Mouse (Mus musculus): ENCODE measurements at regions not wholly inside any gene's neighbourhood (a gene's known extent, or its start where the extent isn't known, plus 50 kb on each side); places are given as distances from the start of the nearest gene placed in this dataset.
"Not testable (repeated sequence)": the region's sequence is repeated elsewhere in the genome, so short reads cannot be mapped to it uniquely, and the experiment has no call there.

DNA sequence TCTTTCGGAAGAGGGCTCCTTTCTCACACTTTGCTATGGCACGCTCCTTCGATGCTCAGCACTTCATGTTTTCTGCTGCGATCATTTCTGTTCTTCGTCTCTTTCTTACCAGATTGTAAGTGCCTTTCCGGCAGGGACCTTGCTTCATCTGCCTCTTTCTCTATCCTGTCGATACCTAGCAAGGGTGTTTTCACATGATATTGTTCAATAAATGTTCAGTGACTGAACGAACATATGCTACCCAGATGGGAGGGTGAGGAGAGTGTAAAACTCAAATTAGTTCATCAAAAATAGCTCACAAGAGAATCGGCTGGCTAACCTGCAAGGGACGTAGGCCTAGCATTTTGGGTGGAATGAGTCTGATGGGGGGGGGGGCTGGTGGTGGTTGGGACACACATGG lies 272.5 kb downstream of the Etnk1 start:
- no peak for DNase-seq

DNA sequence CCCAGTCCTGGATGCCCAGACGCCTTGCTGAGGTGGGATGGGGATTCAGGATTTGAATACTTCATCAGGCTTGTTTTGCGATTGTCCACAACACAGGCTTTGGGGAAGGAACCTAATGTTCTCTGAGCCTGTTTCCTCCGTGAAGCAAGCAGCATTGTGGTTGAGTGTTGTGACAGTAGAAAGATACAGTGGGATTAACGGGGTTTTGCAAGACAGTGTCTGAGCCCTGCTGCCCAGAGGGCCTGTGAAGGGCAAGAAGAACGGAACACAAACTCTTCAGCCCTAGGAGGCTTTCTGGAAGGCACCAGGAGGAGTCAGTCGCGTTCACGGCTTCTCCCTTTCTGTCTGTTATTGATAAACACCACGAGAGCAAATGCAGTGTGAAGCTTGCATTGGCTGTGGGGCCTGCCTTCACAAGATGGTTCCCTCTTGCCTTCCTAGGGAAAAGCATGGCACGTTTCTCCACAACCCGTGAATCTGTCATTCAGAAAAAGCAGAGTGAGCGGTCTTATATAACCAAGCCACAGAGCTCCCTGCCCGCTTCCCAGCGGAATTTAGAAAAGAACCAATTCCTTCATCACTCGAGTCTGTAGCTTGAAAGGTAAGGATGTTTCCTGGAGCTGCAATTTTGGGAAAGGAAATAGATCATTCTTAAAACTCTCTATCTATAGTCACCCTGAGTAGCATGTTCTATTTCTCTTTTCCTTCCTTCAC lies 273.4 kb downstream of the Etnk1 start:
- DNase-seq = no peak

GRCm38 (mm10) chr6:143442361-143442760 lies 275.3 kb downstream of the Etnk1 start:
- no peak for DNase-seq

- no peak for DNase-seq
Observed at GRCm38 (mm10) chr6:143443446-143443845, 276.4 kb downstream of the Etnk1 start.

DNA sequence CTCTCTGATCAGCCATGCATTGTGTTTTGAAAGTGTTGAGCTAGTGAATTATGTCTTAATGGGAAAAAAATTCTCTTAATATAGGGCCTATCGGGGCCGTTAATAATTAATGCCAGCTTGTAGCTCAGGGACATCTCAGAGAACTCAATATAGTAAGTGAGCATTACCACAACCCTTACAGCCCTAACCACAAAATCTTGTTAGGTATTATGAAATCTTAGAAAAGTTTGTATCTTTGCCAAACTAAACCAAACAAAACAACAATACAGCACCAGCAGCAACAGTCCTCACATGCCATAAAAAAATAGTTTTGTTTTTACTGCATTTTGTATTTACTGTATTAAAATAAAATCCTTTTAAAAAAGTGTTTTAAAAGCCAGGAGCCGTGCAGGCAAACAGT lies 277.8 kb downstream of the Etnk1 start:
- DNase-seq = no peak

DNA sequence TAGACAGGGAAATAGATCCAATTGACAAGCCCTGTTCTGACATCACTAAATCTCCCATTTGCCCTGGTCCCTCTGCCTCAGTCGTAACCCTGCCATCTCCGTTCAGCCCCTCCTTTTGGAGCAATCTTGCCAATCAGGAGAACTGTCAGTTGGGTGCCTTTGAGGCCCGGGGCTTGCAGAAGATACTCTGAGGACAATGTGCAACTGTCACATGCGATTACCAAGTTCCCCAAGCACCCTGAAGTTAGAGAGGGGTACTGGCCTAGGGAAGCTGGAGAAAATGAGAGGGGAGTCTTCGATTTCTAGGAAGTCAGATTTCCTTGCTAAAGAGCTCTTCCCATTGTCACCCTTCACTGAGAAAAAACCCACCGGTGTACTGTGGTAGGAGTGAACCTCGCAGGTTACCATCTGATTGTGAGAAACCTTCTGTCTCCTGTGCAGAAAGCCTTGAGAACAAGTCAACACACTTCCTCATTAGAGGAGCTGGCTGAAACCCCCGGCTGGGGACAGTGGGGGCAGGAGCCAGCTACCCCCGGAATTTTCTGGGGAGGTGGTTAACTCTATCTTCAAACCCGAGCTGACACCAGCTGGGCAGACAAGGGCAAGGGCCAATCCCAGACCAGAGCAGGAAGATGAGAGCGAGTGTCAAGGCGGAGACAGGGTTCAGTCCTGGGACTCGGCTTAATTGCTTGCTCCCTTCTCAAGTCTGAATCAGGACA lies 279.0 kb downstream of the Etnk1 start:
- DNase-seq = no peak

DNA sequence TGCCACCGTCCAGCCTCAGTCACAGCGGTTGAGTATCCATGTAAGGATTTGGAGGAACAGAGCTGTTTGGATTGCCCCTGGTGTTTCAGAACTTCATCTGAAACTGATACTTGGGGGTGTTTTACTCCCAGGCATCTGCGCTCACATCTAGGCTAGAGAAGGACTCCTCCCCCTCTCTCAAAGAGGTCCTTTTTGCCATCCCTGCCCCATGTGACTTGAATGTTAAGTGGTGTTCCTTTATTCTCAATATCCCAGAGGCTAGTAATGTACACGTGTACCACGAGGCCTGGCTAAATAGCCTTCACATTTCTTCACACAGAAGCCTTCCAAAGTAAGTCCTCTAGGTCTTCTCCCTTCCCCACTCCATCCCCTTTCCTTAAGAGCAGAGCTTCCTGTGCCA lies 280.0 kb downstream of the Etnk1 start:
- DNase-seq = no peak

- no peak for DNase-seq
Observed at GRCm38 (mm10) chr6:143449071-143449470, 282.1 kb downstream of the Etnk1 start.

DNA sequence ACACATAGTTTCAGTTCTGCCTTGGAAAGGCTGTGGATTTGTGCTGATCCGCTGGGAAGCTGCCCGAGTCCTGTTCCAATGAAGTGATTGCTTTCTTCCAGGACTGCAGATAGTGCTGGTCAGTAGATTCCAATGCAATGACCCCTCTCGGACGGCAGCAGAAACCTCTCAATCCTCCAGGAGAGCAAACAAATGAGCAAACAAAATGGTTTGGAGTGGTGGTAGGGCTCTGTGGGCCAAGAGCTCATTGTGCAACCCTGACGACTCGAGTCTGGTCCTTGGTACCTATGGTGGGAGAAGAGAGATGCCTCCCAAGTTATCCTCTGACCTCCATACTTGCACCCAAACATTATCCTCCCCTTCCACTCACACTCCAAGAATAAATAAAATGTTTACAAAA lies 284.8 kb downstream of the Etnk1 start:
- DNase-seq = no peak

DNA sequence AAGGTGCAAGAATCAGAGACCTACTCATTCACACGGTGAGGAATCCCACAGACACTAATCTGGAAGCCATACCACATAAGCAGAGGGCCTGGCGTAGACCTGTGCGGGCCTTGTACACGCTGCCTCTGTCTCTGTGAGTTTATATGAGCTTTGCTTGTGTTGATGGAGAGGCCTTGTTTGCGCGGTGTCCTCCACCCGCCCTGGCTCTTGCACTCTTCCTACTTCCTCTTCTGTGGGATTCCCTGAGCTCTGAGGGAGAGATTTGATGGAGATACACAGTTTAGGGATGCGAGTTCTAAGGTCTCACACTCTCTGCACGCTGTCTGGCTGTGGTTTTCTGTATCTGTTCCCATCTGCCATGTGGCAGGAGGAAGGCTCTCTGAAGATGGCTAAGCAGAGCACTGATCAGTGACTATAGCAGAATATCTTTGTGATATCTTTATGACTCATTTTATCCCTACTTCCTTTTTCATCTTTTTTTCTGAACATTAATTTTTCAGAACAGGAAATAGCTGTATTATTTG lies 287.7 kb downstream of the Etnk1 start:
- no peak for DNase-seq

DNA sequence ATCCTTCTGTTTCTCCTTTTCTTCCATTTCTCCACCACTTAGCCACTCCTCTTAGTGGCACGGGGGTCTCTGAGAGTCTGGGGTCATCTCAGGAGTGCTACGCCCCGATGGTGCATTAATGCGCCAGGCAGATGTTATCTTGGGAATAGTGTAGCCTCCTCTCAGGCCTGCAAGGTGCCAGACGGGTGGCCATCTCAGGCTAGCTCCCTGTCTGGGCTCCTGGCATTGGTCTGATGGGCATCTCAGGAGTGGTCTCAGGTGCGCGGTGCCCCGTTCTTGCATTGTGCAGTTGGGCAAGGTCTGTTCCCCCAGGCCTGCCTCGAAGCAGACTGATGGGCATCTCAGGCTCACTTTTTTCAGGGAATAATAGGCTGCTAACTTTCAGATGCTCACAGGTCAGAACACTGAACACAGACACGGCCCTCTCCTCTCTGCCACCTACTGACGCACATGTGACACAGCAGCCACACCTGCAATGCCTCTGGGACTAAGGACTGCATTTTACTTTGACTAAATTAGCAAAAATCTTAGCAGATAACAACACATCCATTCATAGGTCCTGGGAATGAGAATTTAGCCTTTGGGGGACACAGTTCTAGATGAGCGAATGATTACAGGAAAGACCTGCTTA lies 298.0 kb downstream of the Etnk1 start:
- DNase-seq = peak; percentile 11

- not testable (repeated sequence) for DNase-seq
Observed at GRCm38 (mm10) chr6:143472676-143473075, 305.7 kb downstream of the Etnk1 start.

GRCm38 (mm10) chr6:143474396-143474795 lies 307.4 kb downstream of the Etnk1 start:
- DNase-seq = no peak

- DNase-seq = no peak
Observed at GRCm38 (mm10) chr6:143475296-143475695, 308.3 kb downstream of the Etnk1 start.

GRCm38 (mm10) chr6:143477396-143477795 lies 310.4 kb downstream of the Etnk1 start:
- no peak for DNase-seq

GRCm38 (mm10) chr6:143479239-143479638 lies 312.2 kb downstream of the Etnk1 start:
- DNase-seq = no peak

DNA sequence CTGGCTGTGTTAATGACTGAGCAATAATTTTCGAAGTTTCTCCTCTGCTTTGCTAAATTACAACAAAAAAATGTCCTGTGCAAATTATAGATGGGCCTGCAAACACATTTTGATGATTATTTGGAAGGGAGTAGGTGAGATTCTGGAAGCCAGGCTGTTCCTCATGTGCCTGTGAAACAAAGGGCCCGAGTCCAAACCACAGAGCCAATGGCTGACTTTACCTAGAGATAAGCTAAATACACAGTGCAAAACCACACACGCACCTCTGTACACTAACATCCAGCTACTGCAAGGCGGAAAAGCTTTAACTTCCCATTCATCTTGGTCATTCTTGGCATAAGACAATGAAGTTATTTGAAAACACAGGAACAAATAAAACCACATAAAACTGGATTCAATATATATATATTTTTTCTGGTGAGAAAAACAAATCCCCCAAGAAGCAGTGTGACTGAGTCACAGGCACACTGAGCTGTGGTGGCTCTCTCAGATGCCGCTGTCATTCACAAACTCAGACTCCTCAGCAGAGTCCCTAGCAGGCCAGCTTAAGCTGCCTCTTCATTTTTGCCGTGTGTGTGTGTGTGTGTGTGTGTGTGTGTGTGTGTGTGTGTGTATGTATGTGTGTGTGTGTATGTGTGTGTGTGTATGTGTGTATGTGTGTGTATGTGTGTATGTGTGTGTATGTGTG lies 312.8 kb downstream of the Etnk1 start:
- no peak for DNase-seq

DNA sequence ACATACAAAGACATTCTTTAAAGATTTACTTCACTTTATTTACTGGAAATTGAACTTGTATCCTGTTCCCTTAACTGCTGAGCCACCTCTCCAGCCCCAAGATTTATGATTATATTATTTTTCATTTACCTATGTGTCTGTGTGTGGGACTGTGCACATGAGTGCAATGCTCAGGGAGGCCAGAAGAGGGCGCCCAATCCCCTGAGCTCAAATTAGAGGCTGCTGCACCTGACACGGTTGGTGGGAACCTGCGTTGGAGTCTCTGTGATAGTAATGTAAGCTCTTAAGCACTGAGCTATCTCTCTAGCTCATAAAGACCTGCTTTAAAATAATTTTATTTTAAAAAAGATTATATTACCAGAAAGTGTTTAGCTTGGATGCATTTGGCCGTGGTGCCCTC lies 315.3 kb downstream of the Etnk1 start:
- DNase-seq = no peak

GRCm38 (mm10) chr6:143482868-143483267 lies 315.8 kb downstream of the Etnk1 start:
- no peak for DNase-seq

GRCm38 (mm10) chr6:143484941-143485340 lies 317.9 kb downstream of the Etnk1 start:
- DNase-seq = no peak

- DNase-seq = no peak
Observed at GRCm38 (mm10) chr6:143487003-143487402, 320.0 kb downstream of the Etnk1 start.

DNA sequence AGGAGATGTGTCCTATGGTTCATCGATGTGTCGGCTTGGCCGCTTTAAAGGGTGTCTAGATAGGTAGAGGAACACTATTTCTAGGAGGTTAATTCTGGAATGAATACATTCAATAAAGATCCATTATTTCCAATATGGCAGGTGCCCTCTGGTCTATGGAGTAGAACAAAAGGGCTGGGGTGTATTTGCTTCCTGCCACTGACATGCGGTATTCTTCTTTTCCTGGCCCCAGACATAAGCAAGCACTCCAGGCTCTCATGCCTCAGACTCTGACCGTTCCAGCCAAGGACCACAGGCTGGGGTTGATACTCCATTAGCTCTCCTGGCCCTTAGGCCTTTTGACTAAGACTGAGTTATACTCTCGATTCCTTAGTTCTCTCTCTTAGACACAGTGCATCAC lies 323.0 kb downstream of the Etnk1 start:
- no peak for DNase-seq

DNA sequence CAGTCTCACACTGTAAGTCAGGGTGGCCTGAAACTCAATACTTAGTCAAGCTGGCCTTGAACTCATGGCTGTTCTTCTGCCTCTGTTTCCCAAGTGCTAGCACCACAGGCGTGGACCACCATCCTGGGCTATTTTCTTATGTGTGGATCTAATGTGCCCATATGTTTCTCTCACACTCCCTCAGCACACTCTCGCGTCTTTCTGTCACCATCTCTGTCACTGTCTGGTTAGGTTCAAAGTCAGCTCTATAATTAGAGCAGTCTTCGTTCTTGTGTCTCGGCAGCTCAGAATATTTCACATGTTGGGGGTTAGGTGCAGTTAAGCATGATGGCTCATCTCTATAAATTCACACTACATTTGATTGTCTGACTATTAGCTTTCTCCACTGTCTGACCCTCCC lies 324.4 kb downstream of the Etnk1 start:
- no peak for DNase-seq
